Mouse (Mus musculus): ENCODE measurements around the gene Abca6. TPM values are rescaled to one million over a fixed set of nuclear protein-coding genes. Genes with fewer than 3 reads are reported as not detected.

Gene Abca6
- polyA plus RNA-seq, 2 experiments: 0.69 to 1.1 TPM

DNA sequence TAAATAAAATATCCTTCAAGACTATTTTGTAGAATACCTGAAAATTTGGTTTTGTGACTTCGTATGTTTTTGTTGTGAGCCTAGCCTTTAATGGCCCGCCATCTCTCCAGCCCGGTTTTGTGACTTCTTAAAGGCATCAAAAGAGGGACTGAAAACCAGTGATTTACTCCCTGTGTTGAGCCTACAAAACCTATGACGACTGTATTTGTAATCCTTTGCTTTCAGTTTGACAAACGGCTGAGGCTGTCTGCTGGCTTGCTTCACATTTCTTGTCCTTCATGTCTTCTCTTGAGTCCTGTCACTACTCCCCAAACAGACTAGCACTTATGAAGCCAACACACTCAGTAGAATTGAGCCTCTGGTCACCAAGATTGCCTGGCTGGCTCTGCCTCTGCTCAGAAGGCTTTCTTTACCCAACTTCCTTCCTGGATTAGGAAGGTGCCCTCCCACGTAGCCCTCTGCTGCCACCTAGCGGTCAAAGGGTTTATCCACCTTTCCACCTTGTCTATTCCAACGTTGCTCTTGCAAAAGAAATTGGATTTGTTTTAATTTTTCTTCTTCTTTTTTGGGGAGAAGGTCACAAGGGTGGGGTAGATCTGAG is 16.8 kb upstream of the Abca6 start:
- peak; percentile 65; the same call in 1 of the 2 replicates for ATAC-seq (ENCODE audit: low FRiP score, low read depth)
- H3K4me2 ChIP-seq (replicated peaks; ENCODE audit: low read depth, low read length, severe bottlenecking): no peak overlapping the region; the same call in 1 of the 2 replicates
- TF ChIP-seq POLR2A (IDR thresholded peaks at IDR 0.05; ENCODE audit: borderline replicate concordance, extremely low read depth, insufficient read depth, insufficient read length): no peak
- no peaks in the 10 kb centered on the region for H3K9me3 ChIP-seq (ENCODE audit: control insufficient read depth, low read length)
- WGBS: 32% methylated on average over 8 of the region's 8 CpGs
- no peaks in the 10 kb centered on the region for H3K36me3 ChIP-seq (ENCODE audit: control insufficient read depth, insufficient read depth, low read length)
- no peaks in the 10 kb centered on the region for H3K4me1 ChIP-seq (ENCODE audit: control insufficient read depth, insufficient read depth, low read length)
- H3K4me3 ChIP-seq (replicated peaks; ENCODE audit: low read length): no peak overlapping the region
- H3K27me3 ChIP-seq (ENCODE audit: control insufficient read depth, insufficient read depth, low read length): no peaks in the 10 kb centered on the region
- peak; percentile 87 for DNase-seq (ENCODE audit: low spot score)
- no peak overlapping the region for H3K27ac ChIP-seq (replicated peaks; ENCODE audit: low read depth, low read length)
- peak overlapping the region; percentile 16; the same call in 1 of the 2 replicates for H3K9ac ChIP-seq (ENCODE audit: low read depth, low read length, severe bottlenecking)

DNA sequence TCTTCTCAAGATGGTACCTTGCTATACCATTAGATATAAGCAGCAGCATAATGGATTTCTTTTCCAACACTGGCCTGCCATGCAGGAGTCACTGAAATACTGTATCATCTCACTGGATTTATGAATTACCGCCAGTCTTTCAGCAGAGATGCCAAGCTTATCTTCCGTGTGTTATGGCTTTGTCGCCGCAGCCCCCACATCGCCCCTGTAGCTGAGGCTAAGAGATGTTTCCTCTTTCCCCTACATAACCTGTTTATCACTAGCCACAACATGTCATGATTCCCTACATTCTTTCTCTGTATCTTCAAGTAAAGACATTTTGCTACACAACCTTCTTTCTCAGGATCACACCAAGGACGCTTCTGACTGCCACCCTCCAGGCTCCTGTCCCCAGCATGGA is 15.7 kb upstream of the Abca6 start:
- H3K9me3 ChIP-seq (ENCODE audit: control insufficient read depth, low read length): no peaks in the 10 kb centered on the region
- H3K36me3 ChIP-seq (ENCODE audit: control insufficient read depth, insufficient read depth, low read length): no peaks in the 10 kb centered on the region
- H3K4me2 ChIP-seq (replicated peaks; ENCODE audit: low read depth, low read length, severe bottlenecking): no peak overlapping the region
- no peak overlapping the region for H3K4me3 ChIP-seq (replicated peaks; ENCODE audit: low read length)
- no peak overlapping the region for H3K9ac ChIP-seq (ENCODE audit: low read depth, low read length, severe bottlenecking)
- ATAC-seq (ENCODE audit: low FRiP score, low read depth) (no peak), DNase-seq (ENCODE audit: low spot score) (no peak)
- no peaks in the 10 kb centered on the region for H3K4me1 ChIP-seq (ENCODE audit: control insufficient read depth, insufficient read depth, low read length)
- no peak for TF ChIP-seq POLR2A (IDR thresholded peaks at IDR 0.05; ENCODE audit: borderline replicate concordance, extremely low read depth, insufficient read depth, insufficient read length)
- no peaks in the 10 kb centered on the region for H3K27me3 ChIP-seq (ENCODE audit: control insufficient read depth, insufficient read depth, low read length)
- no peak overlapping the region for H3K27ac ChIP-seq (replicated peaks; ENCODE audit: low read depth, low read length)
- 95% methylated on average over 6 of the region's 6 CpGs for WGBS

- no peak for TF ChIP-seq POLR2A (IDR thresholded peaks at IDR 0.05; ENCODE audit: borderline replicate concordance, extremely low read depth, insufficient read depth, insufficient read length)
- H3K27me3 ChIP-seq (ENCODE audit: control insufficient read depth, insufficient read depth, low read length): no peaks in the 10 kb centered on the region
- no peak overlapping the region for H3K4me3 ChIP-seq (replicated peaks; ENCODE audit: low read length)
- no peak overlapping the region for H3K27ac ChIP-seq (replicated peaks; ENCODE audit: low read depth, low read length)
- H3K9me3 ChIP-seq (ENCODE audit: control insufficient read depth, low read length): no peaks in the 10 kb centered on the region
- H3K4me2 ChIP-seq (replicated peaks; ENCODE audit: low read depth, low read length, severe bottlenecking): no peak overlapping the region
- DNase-seq (ENCODE audit: low spot score) (no peak), ATAC-seq (ENCODE audit: low FRiP score, low read depth) (no peak)
- H3K4me1 ChIP-seq (ENCODE audit: control insufficient read depth, insufficient read depth, low read length): no peaks in the 10 kb centered on the region
- no peak overlapping the region for H3K9ac ChIP-seq (ENCODE audit: low read depth, low read length, severe bottlenecking)
- no peaks in the 10 kb centered on the region for H3K36me3 ChIP-seq (ENCODE audit: control insufficient read depth, insufficient read depth, low read length)
- 82% methylated on average over 11 of the region's 11 CpGs for WGBS
Measured at GRCm38 (mm10) chr11:110266757-110267156, 15.2 kb upstream of the Abca6 start.

- no peak for ATAC-seq (ENCODE audit: low FRiP score, low read depth)
- peaks cover 5% of the 10 kb centered on the region; the same call in 1 of the 2 replicates for H3K9me3 ChIP-seq (ENCODE audit: control insufficient read depth, low read length)
- no peaks in the 10 kb centered on the region for H3K4me1 ChIP-seq (ENCODE audit: control insufficient read depth, insufficient read depth, low read length)
- no peak for DNase-seq (ENCODE audit: low spot score)
- no peaks in the 10 kb centered on the region for H3K36me3 ChIP-seq (ENCODE audit: control insufficient read depth, insufficient read depth, low read length)
- H3K4me3 ChIP-seq (replicated peaks; ENCODE audit: low read length): no peak overlapping the region
- no peak overlapping the region for H3K4me2 ChIP-seq (replicated peaks; ENCODE audit: low read depth, low read length, severe bottlenecking)
- whole genome bisulfite sequencing: 74% methylated on average over 3 of the region's 3 CpGs
- H3K27ac ChIP-seq (replicated peaks; ENCODE audit: low read depth, low read length): no peak overlapping the region
- no peaks in the 10 kb centered on the region for H3K27me3 ChIP-seq (ENCODE audit: control insufficient read depth, insufficient read depth, low read length)
- no peak for TF ChIP-seq POLR2A (IDR thresholded peaks at IDR 0.05; ENCODE audit: borderline replicate concordance, extremely low read depth, insufficient read depth, insufficient read length)
- no peak overlapping the region for H3K9ac ChIP-seq (ENCODE audit: low read depth, low read length, severe bottlenecking)
Measured at GRCm38 (mm10) chr11:110261867-110262266, 10.3 kb upstream of the Abca6 start.

- ATAC-seq (ENCODE audit: low FRiP score, low read depth): no peak
- WGBS: 53% methylated on average over 4 of the region's 4 CpGs
- Histone ChIP-seq H3K27ac (replicated peaks; ENCODE audit: low read depth, low read length) (no peak overlapping the region), H3K27me3 (ENCODE audit: control insufficient read depth, insufficient read depth, low read length) (no peaks in the 10 kb centered on the region), H3K36me3 (ENCODE audit: control insufficient read depth, insufficient read depth, low read length) (no peaks in the 10 kb centered on the region), H3K4me1 (ENCODE audit: control insufficient read depth, insufficient read depth, low read length) (no peaks in the 10 kb centered on the region), H3K9ac (ENCODE audit: low read depth, low read length, severe bottlenecking) (no peak overlapping the region), H3K4me2 (replicated peaks; ENCODE audit: low read depth, low read length, severe bottlenecking) (no peak overlapping the region), H3K4me3 (replicated peaks; ENCODE audit: low read length) (no peak overlapping the region), H3K9me3 (ENCODE audit: control insufficient read depth, low read length) (peaks cover 5% of the 10 kb centered on the region; the same call in 1 of the 2 replicates)
- no peak for DNase-seq (ENCODE audit: low spot score)
- TF ChIP-seq POLR2A (IDR thresholded peaks at IDR 0.05; ENCODE audit: borderline replicate concordance, extremely low read depth, insufficient read depth, insufficient read length): no peak
Measured at GRCm38 (mm10) chr11:110257911-110258310, 6.3 kb upstream of the Abca6 start.

Data from limb, embryonic 14.5 days (tissue).